Mouse (Mus musculus): Measurements from ENCODE around the gene Ppp1cc.
"Not testable (repeated sequence)": the region's sequence is repeated elsewhere in the genome, so short reads cannot be mapped to it uniquely, and the experiment has no call there.

The Ppp1cc gene

DNA sequence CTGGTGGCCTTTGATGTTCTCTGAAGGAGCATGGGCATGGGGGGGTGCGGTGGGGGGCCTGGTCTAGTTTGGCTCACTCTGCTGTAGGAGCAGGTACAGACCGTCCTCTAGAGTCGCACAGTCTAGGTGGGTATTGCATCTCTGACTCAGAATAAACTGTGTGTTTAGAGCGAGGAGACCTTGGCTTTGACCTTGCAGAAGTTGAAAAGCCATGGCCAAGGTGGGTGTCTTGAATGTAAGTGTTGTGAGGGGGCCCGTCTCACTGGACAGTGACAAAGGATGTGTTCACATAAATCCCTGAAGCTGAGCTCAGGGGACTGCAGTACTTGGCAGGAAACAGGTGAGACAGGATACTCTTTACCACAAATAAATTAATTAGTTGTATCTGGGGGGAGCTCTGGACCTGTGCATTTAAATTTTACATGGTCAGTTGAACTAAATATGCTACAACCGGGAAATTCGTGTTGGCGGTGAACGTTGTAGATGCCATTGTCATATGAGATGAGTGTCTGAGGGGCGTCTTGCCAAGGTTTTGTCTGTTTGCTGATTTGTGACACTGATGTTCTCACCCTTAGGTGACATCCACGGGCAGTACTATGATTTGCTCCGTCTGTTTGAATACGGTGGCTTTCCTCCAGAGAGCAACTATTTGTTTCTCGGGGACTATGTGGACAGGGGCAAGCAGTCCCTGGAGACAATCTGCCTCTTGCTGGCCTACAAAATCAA lies 10.4 kb downstream of the Ppp1cc start:
- no peak for DNase-seq

DNA sequence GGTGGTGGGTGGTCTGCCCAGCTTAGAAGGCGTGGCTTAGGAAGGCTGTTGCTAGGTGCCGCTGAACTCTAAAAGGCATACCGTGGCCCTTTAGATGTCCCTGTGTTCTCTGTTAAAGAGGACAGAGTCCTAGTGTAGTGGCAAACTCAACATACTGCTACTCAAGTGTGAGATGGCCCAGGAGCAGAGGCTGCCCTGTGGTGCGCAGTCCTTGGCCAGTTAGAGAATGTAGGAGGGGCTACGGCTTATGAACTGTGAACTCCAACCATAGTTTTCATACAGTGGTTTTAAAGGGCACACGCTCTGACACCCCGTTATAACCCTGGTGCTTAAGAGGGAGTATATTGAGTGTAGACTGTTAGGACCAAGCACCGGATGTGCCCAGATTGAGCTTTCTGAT lies 13.0 kb downstream of the Ppp1cc start:
- DNase-seq = no peak

DNA sequence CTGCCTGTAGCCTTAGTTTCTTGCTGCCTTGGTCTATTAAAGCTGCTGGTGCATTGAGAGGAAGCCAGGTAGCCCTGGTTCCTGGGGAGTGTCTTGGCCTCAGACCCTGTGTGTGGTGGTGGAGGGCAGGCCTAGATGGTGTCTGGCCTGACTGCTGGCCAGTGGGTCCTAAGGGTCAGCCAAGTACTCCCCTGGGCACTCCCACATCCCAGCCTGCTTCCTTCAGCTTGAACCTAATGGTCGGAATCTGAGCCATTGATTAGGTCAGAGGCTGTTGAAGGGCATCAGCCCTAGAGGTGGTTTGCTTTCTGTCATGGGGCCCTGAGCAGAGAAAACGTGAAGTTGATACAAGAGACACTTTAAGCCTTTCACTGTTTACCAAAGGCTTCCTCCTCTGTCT lies 17.3 kb downstream of the Ppp1cc start:
- DNase-seq = no peak

DNA sequence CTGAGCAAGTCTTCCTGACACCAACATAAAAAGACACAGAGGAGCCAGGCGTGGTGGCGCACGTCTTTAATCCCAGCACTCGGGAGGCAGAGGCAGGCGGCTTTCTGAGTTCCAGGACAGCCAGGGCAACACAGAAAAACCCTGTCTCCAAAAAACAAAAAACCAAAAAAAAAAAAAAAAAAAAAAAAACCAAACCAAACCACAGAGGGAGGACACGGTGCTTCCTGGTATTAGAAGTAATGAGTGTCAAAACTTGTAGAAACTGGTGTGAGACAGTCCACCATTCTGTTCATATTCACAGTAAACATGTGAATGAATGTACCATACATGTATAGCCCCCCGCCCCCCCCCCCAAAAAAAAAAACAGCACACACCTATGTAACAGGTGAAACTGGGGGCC lies 17.9 kb downstream of the Ppp1cc start:
- no peak for DNase-seq

DNA sequence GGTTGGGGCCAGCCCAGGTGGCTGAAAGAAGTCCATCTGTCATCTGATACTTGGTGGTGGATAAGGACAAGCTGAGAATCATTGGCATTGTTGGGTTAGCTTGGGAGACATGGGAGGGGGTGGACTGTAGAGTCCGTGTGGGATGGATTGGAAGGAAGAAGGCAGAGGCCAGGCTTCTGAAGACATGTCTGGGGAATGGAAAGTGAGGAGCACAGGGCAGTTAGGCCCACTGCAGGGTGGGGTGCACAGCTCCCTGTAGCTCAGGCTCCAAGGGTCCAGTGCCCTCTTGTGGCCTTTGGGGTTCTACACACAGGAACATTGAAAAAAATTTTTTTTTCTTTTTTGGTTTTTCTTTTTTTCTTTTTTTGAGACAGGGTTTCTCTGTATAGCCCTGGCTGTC lies 18.3 kb downstream of the Ppp1cc start:
- DNase-seq = peak; percentile 46

DNA sequence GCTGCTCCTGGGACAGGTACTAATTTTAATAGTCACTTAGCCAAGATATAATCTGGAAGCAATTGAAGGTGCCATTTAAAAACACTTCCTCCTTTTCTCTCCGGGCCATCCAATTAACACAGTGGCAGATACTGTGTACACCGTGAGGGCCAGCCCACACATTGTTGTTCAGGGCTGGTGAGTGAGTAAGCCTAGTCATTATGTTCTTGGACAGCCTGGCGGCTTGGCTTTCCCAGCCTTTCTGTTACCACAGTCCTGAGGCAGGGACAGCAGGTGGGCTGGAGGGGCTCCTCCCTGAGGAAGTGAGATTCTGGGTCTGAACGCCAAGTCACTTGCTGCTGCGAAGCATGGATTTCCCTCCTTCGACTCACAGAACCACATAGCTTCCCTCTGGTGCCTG lies 21.6 kb downstream of the Ppp1cc start:
- DNase-seq = no peak

DNA sequence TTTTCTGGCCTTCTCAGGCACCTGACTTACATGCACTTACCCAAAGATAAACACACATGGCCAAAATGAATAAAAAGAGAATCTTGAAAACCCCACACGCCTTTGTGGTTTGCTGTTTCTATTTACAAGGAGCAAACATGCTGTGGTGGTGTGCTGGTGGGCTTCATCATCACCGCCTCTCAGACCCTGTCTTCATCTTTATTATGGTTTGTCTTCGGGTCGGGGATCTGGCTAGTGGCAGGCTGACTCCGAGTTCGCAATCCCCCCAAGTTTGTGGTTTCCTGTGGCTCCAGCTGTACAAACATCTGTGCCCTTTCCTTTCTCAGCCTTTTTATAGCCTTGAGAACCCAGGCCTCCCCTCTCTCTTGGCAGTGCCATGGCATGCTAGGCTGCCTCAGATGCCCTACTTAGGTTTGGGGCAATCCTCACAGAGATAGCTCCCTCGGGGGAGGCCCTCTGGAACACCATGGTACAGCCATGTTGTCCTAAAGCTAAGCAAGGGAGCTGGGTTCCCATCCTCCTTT lies 26.3 kb downstream of the Ppp1cc start:
- no peak for DNase-seq

DNA sequence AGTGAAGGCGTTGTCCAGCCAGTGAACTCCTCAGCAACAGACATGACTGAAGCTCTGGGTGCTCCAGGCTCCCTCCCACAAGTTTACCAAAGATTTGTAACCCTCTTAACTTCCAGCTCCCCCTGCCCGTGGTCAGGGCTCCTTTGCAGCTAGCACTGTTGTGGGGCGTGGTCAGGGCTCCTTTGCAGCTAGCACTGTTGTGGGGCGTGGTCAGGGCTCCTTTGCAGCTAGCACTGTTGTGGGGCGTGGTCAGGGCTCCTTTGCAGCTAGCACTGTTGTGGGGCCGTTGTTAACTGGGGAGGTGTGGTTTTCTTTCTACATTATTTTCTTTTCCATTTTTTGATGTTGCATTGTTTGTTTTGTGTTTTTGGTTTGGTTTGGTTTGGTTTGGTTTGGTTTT lies 26.8 kb downstream of the Ppp1cc start:
- not testable (repeated sequence) for DNase-seq

DNA sequence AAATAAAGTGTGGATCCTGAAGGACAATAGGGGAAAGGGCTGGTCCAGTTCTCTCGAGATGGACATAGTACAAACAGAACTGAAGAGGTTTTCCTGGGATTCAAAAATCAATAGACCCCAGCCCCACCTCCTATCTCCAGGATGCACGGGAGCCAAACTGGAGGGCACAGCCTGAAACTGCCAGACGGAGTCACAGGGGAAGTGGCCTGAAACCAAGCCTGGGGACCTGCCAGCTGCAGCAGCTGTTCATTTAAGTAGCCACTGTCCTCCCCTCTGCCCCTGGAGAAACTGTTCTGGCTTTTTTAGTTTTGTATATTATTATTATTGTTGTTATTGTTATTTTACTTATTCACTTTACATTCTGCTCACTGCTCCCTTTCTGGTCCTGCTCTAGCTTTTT lies 31.0 kb downstream of the Ppp1cc start:
- no peak for DNase-seq

DNA sequence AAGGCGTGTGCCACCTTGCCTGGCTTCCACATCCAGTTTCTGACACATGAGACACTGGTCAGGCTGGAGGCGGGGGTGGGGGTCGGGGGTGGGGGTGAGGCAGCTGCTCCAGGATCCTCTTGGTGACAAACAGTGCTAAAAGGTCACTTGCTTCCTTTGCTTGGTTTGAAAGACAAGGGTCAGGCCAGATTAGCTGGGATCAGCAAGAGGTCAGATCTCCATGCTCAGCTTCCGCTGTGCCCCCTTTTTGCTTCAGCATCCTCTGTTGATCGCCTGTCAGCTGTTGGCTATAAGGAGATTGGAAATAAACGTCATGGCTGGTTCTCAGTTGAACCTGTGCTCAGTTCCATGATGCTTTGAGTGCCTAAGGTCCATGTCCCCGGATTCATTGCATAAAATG lies 32.4 kb downstream of the Ppp1cc start:
- no peak for DNase-seq

DNA sequence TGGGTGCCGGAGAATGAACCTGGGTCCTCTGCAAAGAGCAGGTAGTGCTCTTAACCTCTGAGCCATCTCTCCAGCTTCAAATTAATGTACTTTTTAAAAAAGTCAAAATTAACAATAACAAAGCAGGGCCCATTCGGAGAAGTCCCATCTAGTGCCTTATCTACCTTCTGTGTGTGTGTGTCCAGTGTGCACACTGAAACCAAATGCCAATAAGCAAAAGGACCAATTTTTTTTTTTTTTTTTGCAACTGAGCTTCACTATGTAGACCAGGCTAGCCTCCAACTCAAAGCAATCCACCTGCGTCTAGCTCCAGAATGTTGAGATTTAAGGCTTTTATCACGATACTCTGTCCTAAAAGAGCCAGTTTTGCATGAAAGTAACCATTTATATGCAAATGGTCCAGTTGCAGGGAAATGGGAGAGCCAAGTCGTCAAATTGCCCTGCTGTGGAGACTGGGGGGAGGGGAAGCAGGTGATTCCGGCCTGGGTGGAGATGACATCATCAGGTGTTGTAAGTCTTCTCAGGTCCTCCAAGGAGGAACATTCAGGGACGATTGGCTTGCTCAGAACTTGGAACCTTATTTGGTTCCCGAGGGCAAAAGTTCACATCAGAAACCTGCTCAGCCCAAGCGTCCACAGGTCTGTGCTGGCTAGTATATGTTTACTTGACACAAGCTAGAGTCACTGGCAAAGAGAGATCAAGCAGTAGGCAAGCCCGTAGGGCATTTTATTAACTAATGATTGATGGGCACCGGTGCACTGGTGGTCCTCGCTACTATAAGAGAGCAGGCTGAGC lies 33.4 kb downstream of the Ppp1cc start:
- no peak for DNase-seq

DNA sequence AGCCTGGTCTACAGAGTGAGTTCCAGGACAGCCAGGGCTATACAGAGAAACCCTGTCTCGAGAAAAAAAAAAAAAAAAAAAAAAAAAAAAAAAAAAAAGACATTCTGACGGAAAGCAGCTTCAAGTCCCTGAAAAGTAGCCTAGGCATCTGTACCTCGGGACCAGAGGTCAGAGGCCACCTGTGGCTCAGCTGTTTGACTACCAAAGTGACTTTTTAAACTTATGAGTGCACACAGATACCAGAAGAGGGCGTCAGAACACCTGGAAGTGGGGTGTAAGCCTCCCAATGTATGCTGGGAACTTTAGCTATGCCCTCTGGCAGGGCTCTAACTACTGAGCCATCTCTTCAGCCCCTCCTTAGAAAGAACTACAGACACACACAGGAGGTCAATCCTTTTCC lies 34.3 kb downstream of the Ppp1cc start:
- no peak for DNase-seq

DNA sequence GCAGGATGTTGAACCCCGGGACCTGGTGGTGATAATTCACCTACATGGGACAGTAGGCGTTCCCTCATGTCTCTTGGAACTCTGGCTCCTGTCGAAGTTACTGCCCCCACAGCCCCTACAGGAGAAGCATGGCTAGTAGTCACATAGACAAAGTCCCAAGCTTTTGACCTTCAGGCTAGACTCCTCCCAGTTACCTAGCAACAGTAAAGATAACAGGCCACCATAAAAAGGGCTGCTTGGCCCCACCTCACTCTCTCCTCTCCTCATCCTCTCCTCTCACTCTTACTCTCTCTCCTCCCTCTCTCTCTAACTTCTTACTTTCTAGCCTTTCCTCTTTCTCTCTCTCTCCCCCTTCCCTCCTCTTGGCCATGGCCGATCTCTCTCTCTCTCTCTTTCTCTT lies 42.8 kb downstream of the Ppp1cc start:
- DNase-seq = no peak

DNA sequence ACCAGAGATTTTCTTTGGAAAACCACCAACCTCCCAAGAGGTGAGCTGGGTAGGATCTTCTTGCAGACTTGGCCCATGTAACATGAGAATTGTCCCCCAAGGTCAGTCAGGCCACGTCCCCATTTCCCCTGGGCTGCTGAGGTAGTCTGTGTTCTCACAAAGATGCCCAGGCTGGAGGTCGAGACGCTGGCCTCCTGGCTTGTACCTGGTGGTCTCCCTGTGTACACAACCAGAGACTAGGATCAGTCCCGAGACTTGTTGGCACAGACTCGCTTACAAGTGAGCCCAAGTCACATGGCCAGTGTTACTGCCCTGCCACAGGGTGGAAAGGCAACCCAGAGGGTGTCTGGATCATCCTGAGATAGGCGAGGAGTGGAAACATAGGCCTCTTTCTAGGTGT lies 43.8 kb downstream of the Ppp1cc start:
- DNase-seq = no peak

DNA sequence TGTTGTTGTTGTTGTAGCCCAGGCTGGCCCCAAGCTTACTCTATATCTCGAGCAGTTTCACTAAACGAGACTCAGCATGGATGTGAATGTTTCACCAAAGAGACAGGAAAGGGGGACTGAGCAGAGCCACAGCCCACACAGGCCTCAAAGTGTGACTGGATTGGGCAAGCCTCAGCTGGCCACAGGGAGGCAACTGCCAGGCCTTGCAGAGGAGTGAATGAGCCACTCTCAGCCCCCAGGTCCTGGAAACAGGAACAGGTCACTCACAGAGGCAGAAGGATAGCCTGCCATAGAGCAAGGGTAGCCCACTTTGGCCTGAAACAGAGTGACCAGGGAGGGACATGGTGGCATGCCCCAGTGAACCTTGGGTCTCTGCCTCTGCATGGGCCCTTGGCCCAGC lies 46.1 kb downstream of the Ppp1cc start:
- DNase-seq = no peak

DNA sequence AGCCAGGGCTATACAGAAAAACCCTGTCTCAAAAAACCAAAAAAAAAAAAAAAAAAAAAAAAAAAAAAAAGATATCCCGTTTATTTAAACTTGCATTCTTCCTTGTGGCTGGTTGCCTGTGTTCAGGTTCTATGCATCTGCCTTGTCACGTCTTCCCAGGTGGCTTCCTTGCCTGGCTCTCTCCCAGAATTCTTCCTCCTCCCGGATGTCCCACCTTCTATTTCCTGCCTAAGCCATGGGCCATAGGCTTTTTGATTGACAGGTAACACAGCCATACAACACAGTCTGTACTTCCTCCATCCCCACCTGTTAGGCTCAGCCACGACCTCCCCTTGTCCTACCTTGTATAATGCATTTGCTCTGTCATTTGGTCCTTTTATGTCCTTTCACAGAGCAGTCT lies 48.4 kb downstream of the Ppp1cc start, which contains the start of gene Hvcn1:
Gene Hvcn1, plus strand, starts transcription at position 330 of the 400 bp plus-strand sequence.
- no peak for DNase-seq

DNA sequence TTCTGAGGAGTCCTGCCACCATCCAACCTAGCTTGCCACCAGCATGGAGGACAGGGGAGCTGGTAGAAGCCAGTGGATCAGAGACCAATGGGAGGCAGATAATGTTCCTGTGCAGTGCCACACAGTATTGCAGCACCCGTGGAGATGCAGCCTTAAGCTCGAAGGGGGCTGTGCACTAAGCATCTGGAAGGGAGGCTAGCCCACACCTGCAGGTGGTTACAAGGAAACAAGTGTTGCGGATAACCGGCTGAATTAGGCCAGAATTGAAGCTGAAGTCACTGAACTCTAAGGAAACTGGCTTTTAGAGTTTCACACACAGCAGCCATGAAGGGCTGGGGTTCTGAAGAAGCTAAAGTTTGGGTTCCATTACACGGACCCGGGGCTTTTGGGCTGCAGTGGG lies 50.8 kb downstream of the Ppp1cc start:
- no peak for DNase-seq

DNA sequence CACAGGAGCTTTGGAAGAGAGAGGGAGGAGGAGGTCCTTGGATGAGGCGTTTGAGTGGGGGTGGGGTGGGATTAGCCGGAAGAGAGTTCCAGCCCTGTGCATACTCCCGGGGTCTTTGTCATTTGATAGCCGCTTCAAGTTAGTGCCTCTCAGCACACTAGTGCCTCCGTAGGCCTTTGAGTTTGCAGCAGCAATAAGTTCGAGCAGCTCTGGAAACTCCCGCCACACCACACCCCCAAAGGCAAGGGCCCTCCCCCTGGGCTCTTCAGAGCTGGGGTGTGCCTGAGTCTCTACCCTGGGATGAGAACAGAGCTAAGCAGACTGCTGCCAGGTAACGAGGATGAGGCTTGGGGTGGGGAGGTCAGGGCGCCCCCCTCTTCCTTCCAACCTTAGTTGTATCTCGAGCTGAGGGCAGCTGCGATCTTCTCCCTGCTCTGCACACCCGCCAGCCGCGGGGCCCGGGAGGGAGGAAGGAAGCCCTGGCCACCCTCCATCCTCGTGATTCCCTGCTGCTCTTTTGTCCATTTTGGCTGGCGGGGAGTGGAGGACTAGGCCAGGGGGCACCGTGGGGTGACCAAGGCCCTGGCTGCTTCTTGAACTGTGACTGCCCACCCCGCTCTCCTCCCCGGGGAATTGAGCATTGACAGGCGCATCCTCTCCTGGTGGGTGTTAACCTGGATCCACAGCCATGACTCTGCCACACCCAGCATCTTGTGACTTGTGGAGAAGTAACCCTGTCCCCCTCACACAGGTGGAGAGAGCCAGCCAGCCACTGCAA lies 51.7 kb downstream of the Ppp1cc start:
- no peak for DNase-seq

DNA sequence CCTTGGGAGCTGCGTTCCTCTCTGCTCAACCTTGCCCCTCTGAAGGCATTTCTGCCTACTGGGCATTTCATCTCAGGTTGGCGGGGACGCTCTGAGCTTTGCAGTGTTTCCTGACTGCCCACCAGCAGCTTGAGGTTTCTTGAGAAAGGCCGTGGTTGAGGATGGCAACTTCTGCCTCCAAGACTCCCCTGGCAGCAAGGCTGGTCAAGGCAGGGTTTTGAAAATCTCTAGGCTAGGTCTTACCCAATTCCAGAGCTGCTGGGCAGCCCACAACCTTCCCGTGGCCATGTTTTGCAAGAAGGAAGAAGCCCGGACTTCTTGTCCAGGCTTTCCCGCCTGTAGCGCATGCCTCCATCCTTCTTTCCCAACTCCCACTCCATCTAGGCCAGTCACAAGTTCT lies 52.8 kb downstream of the Ppp1cc start:
- no peak for DNase-seq

DNA sequence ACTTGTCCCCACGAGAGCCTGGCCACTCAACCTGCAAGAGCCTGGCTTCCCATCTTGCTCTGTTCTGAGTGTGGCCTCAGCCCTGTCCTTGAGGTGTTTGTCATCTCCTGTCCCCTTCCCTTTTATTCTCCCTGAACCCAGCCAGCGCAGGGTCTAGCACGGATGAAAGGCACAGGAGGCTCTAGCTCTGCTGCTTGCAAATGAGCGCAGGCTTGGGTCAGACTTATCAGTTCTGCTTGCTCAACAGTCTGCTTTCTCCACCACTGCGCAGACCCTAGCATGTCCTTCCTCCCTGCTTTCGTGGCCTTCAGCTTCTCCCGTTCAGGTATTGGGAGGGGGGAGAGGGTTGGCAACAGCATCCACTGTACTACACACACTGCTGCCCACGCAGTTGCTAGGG lies 54.0 kb downstream of the Ppp1cc start:
- no peak for DNase-seq

DNA sequence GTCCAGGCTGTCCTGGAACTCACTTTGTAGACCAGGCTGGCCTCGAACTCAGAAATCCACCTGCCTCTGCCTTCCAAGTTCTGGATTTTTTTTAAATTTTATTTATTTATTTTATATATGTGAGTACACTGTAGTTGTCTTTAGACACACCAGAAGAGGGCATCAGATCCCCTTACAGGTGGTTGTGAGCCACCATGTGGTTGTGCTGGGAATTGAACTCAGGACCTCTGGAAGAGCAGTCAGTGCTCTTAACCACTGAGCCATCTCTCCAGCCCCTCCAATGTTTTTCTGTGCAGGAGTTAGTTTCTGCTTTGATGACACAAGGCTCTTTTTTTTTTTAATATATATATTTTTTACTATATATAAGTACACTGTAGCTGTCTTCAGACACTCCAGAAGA lies 54.7 kb downstream of the Ppp1cc start:
- not testable (repeated sequence) for DNase-seq

DNA sequence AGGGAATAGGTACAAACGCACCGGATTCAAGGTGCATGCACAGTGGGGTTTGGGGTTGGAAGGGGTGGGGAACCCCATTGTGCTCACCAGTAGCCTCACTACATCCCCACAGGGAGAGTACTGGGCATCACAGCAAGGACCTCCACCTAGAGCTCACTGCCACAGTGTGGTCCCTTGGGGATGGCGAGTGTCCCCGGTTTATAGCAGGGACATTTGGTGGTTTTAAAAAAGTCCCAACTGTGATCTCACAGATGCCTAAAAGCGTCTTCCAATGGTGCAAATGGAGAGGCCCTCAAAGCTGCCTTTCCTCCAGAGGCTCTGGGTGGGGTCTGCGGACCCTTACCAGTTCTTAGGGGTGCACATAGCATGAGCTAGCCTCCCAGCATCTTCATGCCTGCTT lies 55.8 kb downstream of the Ppp1cc start:
- DNase-seq = no peak

DNA sequence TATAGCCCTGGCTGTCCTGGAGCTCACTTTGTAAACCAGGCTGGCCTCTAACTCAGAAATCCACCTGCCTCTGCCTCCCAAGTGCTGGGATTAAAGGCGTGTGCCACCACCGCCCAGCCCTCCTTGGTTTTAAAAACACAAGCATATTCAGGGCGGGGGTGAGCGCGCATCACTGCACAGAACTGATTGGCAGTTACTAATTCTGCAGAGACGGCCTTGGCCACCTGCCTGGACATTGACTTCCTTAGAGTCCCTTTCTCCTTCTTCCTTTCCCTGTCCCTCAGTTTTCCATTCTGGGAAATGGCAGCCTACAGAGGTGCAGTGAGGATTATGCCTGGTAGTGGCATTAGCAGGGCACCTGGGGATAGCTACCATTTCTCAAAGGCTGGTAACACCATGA lies 59.6 kb downstream of the Ppp1cc start:
- DNase-seq = no peak
